Mouse (Mus musculus): ENCODE results near the gene Mrpl27. TPM values are rescaled to one million over a fixed set of nuclear protein-coding genes. Genes with fewer than 3 reads are reported as not detected.
"Not testable (repeated sequence)": the region's sequence is repeated elsewhere in the genome, so short reads cannot be mapped to it uniquely, and the experiment has no call there.

Gene Mrpl27
- polyA plus RNA-seq, 1 experiment from 2014 or later, result 56.6 TPM

GRCm38 (mm10) chr11:94677607-94678145 lies 24.1 kb downstream of the Mrpl27 start:
- ATAC-seq (ENCODE audit: low read depth), result no peak
- 31% methylated on average over 15 of the region's 15 CpGs for WGBS (ENCODE audit: insufficient replicate concordance)
- 0 out of 2 replicates have a peak overlapping the region, but pooled peaks have one; percentile 37 for H3K9ac ChIP-seq (ENCODE audit: low read depth, low read length)
- H3K27me3 ChIP-seq (ENCODE audit: control insufficient read depth, insufficient read depth, low read depth, low read length), result no peaks in the 10 kb centered on the region; the same call in 1 of the 2 replicates
- H3K4me2 ChIP-seq (ENCODE audit: low read depth, low read length), result peak overlapping the region; percentile 92
- peak overlapping the region; percentile 81 for H3K4me3 ChIP-seq (ENCODE audit: low read depth, low read length)
- no peaks in the 10 kb centered on the region for H3K9me3 ChIP-seq (replicated peaks; ENCODE audit: control insufficient read depth, low read length)
- no peak overlapping the region for H3K27ac ChIP-seq (ENCODE audit: low read length)
- H3K36me3 ChIP-seq (ENCODE audit: control insufficient read depth, insufficient read depth), result no peaks in the 10 kb centered on the region
- peaks cover 5% of the 10 kb centered on the region for H3K4me1 ChIP-seq (ENCODE audit: control insufficient read depth, low read depth, low read length)

- Histone ChIP-seq H3K27ac (ENCODE audit: low read length) (no peak overlapping the region), H3K9ac (ENCODE audit: low read depth, low read length) (no peak overlapping the region), H3K36me3 (ENCODE audit: control insufficient read depth, insufficient read depth) (no peaks in the 10 kb centered on the region), H3K27me3 (ENCODE audit: control insufficient read depth, insufficient read depth, low read depth, low read length) (no peaks in the 10 kb centered on the region; the same call in 1 of the 2 replicates), H3K9me3 (replicated peaks; ENCODE audit: control insufficient read depth, low read length) (no peaks in the 10 kb centered on the region), H3K4me1 (ENCODE audit: control insufficient read depth, low read depth, low read length) (peaks cover 5% of the 10 kb centered on the region), H3K4me3 (ENCODE audit: low read depth, low read length) (no peak overlapping the region), H3K4me2 (ENCODE audit: low read depth, low read length) (no peak overlapping the region)
- ATAC-seq (ENCODE audit: low read depth), result no peak
These were observed 27.1 kb downstream of the Mrpl27 start for GRCm38 (mm10) chr11:94680639-94681038.

- H3K4me3 ChIP-seq (ENCODE audit: low read depth, low read length), result no peak overlapping the region
- 66% methylated on average over 4 of the region's 4 CpGs for WGBS (ENCODE audit: insufficient replicate concordance)
- H3K4me2 ChIP-seq (ENCODE audit: low read depth, low read length), result no peak overlapping the region
- H3K36me3 ChIP-seq (ENCODE audit: control insufficient read depth, insufficient read depth), result no peaks in the 10 kb centered on the region
- H3K9me3 ChIP-seq (replicated peaks; ENCODE audit: control insufficient read depth, low read length), result no peaks in the 10 kb centered on the region
- H3K4me1 ChIP-seq (ENCODE audit: control insufficient read depth, low read depth, low read length), result peaks cover 2% of the 10 kb centered on the region
- H3K9ac ChIP-seq (ENCODE audit: low read depth, low read length), result no peak overlapping the region
- no peaks in the 10 kb centered on the region; the same call in 1 of the 2 replicates for H3K27me3 ChIP-seq (ENCODE audit: control insufficient read depth, insufficient read depth, low read depth, low read length)
- H3K27ac ChIP-seq (ENCODE audit: low read length), result no peak overlapping the region
- no peak for ATAC-seq (ENCODE audit: low read depth)
These were observed 28.1 kb downstream of the Mrpl27 start for GRCm38 (mm10) chr11:94681640-94682039.

GRCm38 (mm10) chr11:94682427-94682826 lies 28.9 kb downstream of the Mrpl27 start:
- Histone ChIP-seq H3K27me3 (ENCODE audit: control insufficient read depth, insufficient read depth, low read depth, low read length) (no peaks in the 10 kb centered on the region; the same call in 1 of the 2 replicates), H3K4me2 (ENCODE audit: low read depth, low read length) (no peak overlapping the region), H3K9me3 (replicated peaks; ENCODE audit: control insufficient read depth, low read length) (no peaks in the 10 kb centered on the region), H3K9ac (ENCODE audit: low read depth, low read length) (no peak overlapping the region), H3K27ac (ENCODE audit: low read length) (no peak overlapping the region), H3K4me1 (ENCODE audit: control insufficient read depth, low read depth, low read length) (no peaks in the 10 kb centered on the region; the same call in 1 of the 2 replicates), H3K4me3 (ENCODE audit: low read depth, low read length) (no peak overlapping the region), H3K36me3 (ENCODE audit: control insufficient read depth, insufficient read depth) (no peaks in the 10 kb centered on the region)
- ATAC-seq (ENCODE audit: low read depth), result no peak
- 63% methylated on average over 7 of the region's 7 CpGs for WGBS (ENCODE audit: insufficient replicate concordance)

- Histone ChIP-seq H3K36me3 (ENCODE audit: control insufficient read depth, insufficient read depth) (no peaks in the 10 kb centered on the region), H3K9ac (ENCODE audit: low read depth, low read length) (no peak overlapping the region), H3K4me2 (ENCODE audit: low read depth, low read length) (no peak overlapping the region), H3K9me3 (replicated peaks; ENCODE audit: control insufficient read depth, low read length) (no peaks in the 10 kb centered on the region), H3K4me3 (ENCODE audit: low read depth, low read length) (no peak overlapping the region), H3K4me1 (ENCODE audit: control insufficient read depth, low read depth, low read length) (no peaks in the 10 kb centered on the region), H3K27me3 (ENCODE audit: control insufficient read depth, insufficient read depth, low read depth, low read length) (no peaks in the 10 kb centered on the region), H3K27ac (ENCODE audit: low read length) (no peak overlapping the region)
- ATAC-seq (ENCODE audit: low read depth), result no peak
- 20% methylated on average over 6 of the region's 6 CpGs for WGBS (ENCODE audit: insufficient replicate concordance)
These were observed 33.6 kb downstream of the Mrpl27 start for GRCm38 (mm10) chr11:94687178-94687577.

- H3K27ac ChIP-seq (ENCODE audit: low read length); H3K9me3 ChIP-seq (replicated peaks; ENCODE audit: control insufficient read depth, low read length); H3K4me2 ChIP-seq (ENCODE audit: low read depth, low read length); H3K36me3 ChIP-seq (ENCODE audit: control insufficient read depth, insufficient read depth); ATAC-seq (ENCODE audit: low read depth); H3K4me1 ChIP-seq (ENCODE audit: control insufficient read depth, low read depth, low read length); H3K27me3 ChIP-seq (ENCODE audit: control insufficient read depth, insufficient read depth, low read depth, low read length); H3K9ac ChIP-seq (ENCODE audit: low read depth, low read length); H3K4me3 ChIP-seq (ENCODE audit: low read depth, low read length): not testable (repeated sequence)
These were observed 38.9 kb downstream of the Mrpl27 start for GRCm38 (mm10) chr11:94692502-94692901.

- Histone ChIP-seq H3K9ac (ENCODE audit: low read depth, low read length) (no peak overlapping the region), H3K36me3 (ENCODE audit: control insufficient read depth, insufficient read depth) (no peaks in the 10 kb centered on the region), H3K9me3 (replicated peaks; ENCODE audit: control insufficient read depth, low read length) (no peaks in the 10 kb centered on the region), H3K27ac (ENCODE audit: low read length) (no peak overlapping the region), H3K27me3 (ENCODE audit: control insufficient read depth, insufficient read depth, low read depth, low read length) (no peaks in the 10 kb centered on the region), H3K4me3 (ENCODE audit: low read depth, low read length) (no peak overlapping the region), H3K4me1 (ENCODE audit: control insufficient read depth, low read depth, low read length) (no peaks in the 10 kb centered on the region), H3K4me2 (ENCODE audit: low read depth, low read length) (no peak overlapping the region)
- 40% methylated on average over 6 of the region's 6 CpGs for WGBS (ENCODE audit: insufficient replicate concordance)
- ATAC-seq (ENCODE audit: low read depth), result no peak
These were observed 41.9 kb downstream of the Mrpl27 start for GRCm38 (mm10) chr11:94695508-94695907.

- no peaks in the 10 kb centered on the region for H3K9me3 ChIP-seq (replicated peaks; ENCODE audit: control insufficient read depth, low read length)
- no peaks in the 10 kb centered on the region for H3K27me3 ChIP-seq (ENCODE audit: control insufficient read depth, insufficient read depth, low read depth, low read length)
- no peaks in the 10 kb centered on the region for H3K36me3 ChIP-seq (ENCODE audit: control insufficient read depth, insufficient read depth)
- no peaks in the 10 kb centered on the region for H3K4me1 ChIP-seq (ENCODE audit: control insufficient read depth, low read depth, low read length)
- no peak overlapping the region for H3K4me3 ChIP-seq (ENCODE audit: low read depth, low read length)
- WGBS (ENCODE audit: insufficient replicate concordance), result 71% methylated on average over 2 of the region's 2 CpGs
- H3K27ac ChIP-seq (ENCODE audit: low read length), result no peak overlapping the region
- H3K4me2 ChIP-seq (ENCODE audit: low read depth, low read length), result no peak overlapping the region
- H3K9ac ChIP-seq (ENCODE audit: low read depth, low read length), result no peak overlapping the region
- no peak for ATAC-seq (ENCODE audit: low read depth)
These were observed 43.6 kb downstream of the Mrpl27 start for GRCm38 (mm10) chr11:94697140-94697539.

- no peaks in the 10 kb centered on the region for H3K4me1 ChIP-seq (ENCODE audit: control insufficient read depth, low read depth, low read length)
- H3K9ac ChIP-seq (ENCODE audit: low read depth, low read length), result no peak overlapping the region
- H3K36me3 ChIP-seq (ENCODE audit: control insufficient read depth, insufficient read depth), result no peaks in the 10 kb centered on the region
- no peaks in the 10 kb centered on the region for H3K27me3 ChIP-seq (ENCODE audit: control insufficient read depth, insufficient read depth, low read depth, low read length)
- ATAC-seq (ENCODE audit: low read depth), result no peak
- WGBS (ENCODE audit: insufficient replicate concordance), result 34% methylated on average over 13 of the region's 13 CpGs
- no peak overlapping the region for H3K27ac ChIP-seq (ENCODE audit: low read length)
- H3K9me3 ChIP-seq (replicated peaks; ENCODE audit: control insufficient read depth, low read length), result no peaks in the 10 kb centered on the region
- no peak overlapping the region for H3K4me2 ChIP-seq (ENCODE audit: low read depth, low read length)
- H3K4me3 ChIP-seq (ENCODE audit: low read depth, low read length), result no peak overlapping the region
These were observed 44.3 kb downstream of the Mrpl27 start for GRCm38 (mm10) chr11:94697703-94698464.
